14 mouse cellular contexts compared by ENCODE assay signal in the genomic region with DNA sequence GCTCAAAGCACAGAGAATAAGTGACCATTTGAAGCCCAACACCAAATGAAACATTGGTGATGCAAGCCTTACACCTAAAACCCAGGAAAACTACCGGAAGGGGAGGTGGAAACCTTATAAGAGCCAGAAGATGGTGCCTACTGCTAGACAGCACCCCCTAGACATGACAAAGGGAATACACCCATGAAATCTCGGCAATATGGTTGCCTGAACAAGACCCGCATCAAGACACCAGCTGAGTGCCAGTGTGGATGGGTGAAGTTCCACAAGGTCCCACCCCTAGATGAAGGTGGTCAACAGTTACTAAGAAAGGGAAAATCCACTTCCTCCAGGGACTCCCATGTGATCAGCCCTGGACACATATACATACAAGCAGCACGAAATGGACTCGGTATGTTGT.
DNase-seq lines count a peak whose midpoint lies in the region; ATAC-seq and TF ChIP-seq lines count a peak whose summit lies in the region.
"Had no signal": no experiment of that assay in that cellular context is flagged by ENCODE, and none has a peak within 500 bp of the region (broad histone marks: within the 10 kb centered on the region; RNA-seq: fewer than 3 reads in every experiment).

No protein-coding gene starts in this region.

- H3K4me2 ChIP-seq in hindbrain, postnatal 0 days (ENCODE audit: low read depth, low read length) = no peak overlapping the region
- H3K4me2 ChIP-seq in hindbrain, embryonic 14.5 days (replicated peaks) = no peak overlapping the region
- no peak overlapping the region for H3K4me2 ChIP-seq in midbrain, embryonic 12.5 days (replicated peaks)
- H3K4me2 ChIP-seq: heart, embryonic 12.5 days; liver, embryonic 11.5 days had no signal

- no peak for ATAC-seq in hindbrain, postnatal 0 days
- ATAC-seq in hindbrain, embryonic 14.5 days (ENCODE audit: low FRiP score) = no peak
- peak; percentile 56; the same call in 1 of the 2 replicates for ATAC-seq in midbrain, embryonic 12.5 days (ENCODE audit: low FRiP score, low read depth)
- ATAC-seq in megakaryocyte progenitor cell, adult 5-6 weeks (replicated peaks; ENCODE audit: poor library complexity) = peak; percentile 45; the same call in 1 of the 2 replicates
- no peak for ATAC-seq in frontal cortex, adult (ENCODE audit: low TSS enrichment)
- no peak for ATAC-seq in monocyte, adult 5-6 weeks (replicated peaks; ENCODE audit: insufficient number of reproducible peaks, low FRiP score, low TSS enrichment, poor library complexity, severe bottlenecking)
- ATAC-seq: forebrain, embryonic 16.5 days had no signal

- no peak overlapping the region for H3K27ac ChIP-seq in hindbrain, postnatal 0 days
- no peak overlapping the region for H3K27ac ChIP-seq in hindbrain, embryonic 14.5 days
- H3K27ac ChIP-seq in midbrain, embryonic 12.5 days (replicated peaks) = no peak overlapping the region
- H3K27ac ChIP-seq in midbrain, embryonic 10.5 days (replicated peaks) = no peak overlapping the region
- no peak overlapping the region for H3K27ac ChIP-seq in MEL (ENCODE audit: control insufficient read depth, low read depth, low read length)
- H3K27ac ChIP-seq: kidney, postnatal 0 days had no signal

- no peaks in the 10 kb centered on the region for H3K27me3 ChIP-seq in hindbrain, postnatal 0 days (ENCODE audit: insufficient read depth, low read length)
- no peaks in the 10 kb centered on the region for H3K27me3 ChIP-seq in hindbrain, embryonic 14.5 days (ENCODE audit: control insufficient read depth, insufficient read depth, low read length)
- H3K27me3 ChIP-seq in midbrain, embryonic 12.5 days = no peaks in the 10 kb centered on the region
- no peaks in the 10 kb centered on the region for H3K27me3 ChIP-seq in midbrain, embryonic 10.5 days (ENCODE audit: low read depth, poor library complexity, severe bottlenecking)
- no peaks in the 10 kb centered on the region for H3K27me3 ChIP-seq in MEL (ENCODE audit: control insufficient read depth in 1 of 2, insufficient read depth in 2 of 2, low read length in 2 of 2)
- H3K27me3 ChIP-seq: CH12.LX; heart, embryonic 12.5 days had no signal

- no peak overlapping the region for H3K9ac ChIP-seq in hindbrain, postnatal 0 days (replicated peaks; ENCODE audit: low read length)
- no peak overlapping the region for H3K9ac ChIP-seq in hindbrain, embryonic 14.5 days
- H3K9ac ChIP-seq in midbrain, embryonic 12.5 days (replicated peaks) = no peak overlapping the region
- no peak overlapping the region for H3K9ac ChIP-seq in MEL (ENCODE audit: control insufficient read depth, low read depth, low read length, poor library complexity, severe bottlenecking)
- H3K9ac ChIP-seq: heart, embryonic 12.5 days had no signal

- peak; percentile 10 for DNase-seq in hindbrain, postnatal 0 days (ENCODE audit: low spot score)
- DNase-seq in hindbrain, embryonic 14.5 days (ENCODE audit: low spot score) = no peak
- no peak for DNase-seq in midbrain, embryonic 10.5 days (ENCODE audit: low spot score)
- DNase-seq in MEL (ENCODE audit: low read depth, low spot score) = peak; percentile 24
- DNase-seq: cerebellum, adult 2 months had no signal

- no peak; the same call in 1 of the 2 replicates for TF ChIP-seq RAD21 in MEL (IDR thresholded peaks at IDR 0.05; ENCODE audit: low read depth, low read length)

- no peak for TF ChIP-seq EP300 in MEL (IDR thresholded peaks at IDR 0.05; ENCODE audit: low read depth in 1 of 2, low read length in 2 of 2)

- 90% methylated on average over 5 of the region's 5 CpGs for WGBS in hindbrain, postnatal 0 days
- WGBS in hindbrain, embryonic 14.5 days = 92% methylated on average over 5 of the region's 5 CpGs
- 91% methylated on average over 5 of the region's 5 CpGs for WGBS in midbrain, embryonic 12.5 days
- 91% methylated on average over 5 of the region's 5 CpGs for WGBS in midbrain, embryonic 10.5 days

- 0 out of 2 replicates have a peak, but pooled peaks have one; percentile 31 for TF ChIP-seq CTCF in hindbrain, postnatal 0 days (IDR thresholded peaks at IDR 0.05; ENCODE audit: low read depth)
- peak in 1 of 3 experiments; percentile 19; a peak in 1 of 6 replicates for TF ChIP-seq CTCF in MEL (IDR thresholded peaks at IDR 0.05 in 2 of 3, conservative IDR thresholded peaks at IDR 0.05 in 1 of 3; ENCODE audit: control insufficient read depth in 1 of 3, insufficient read depth in 1 of 3, low read depth in 2 of 3, low read length in 3 of 3, poor library complexity in 1 of 3, severe bottlenecking in 1 of 3)

- H3K36me3 ChIP-seq in hindbrain, postnatal 0 days (ENCODE audit: insufficient read depth, low read length) = peaks cover 21% of the 10 kb centered on the region; the same call in 1 of the 2 replicates
- peaks cover 58% of the 10 kb centered on the region for H3K36me3 ChIP-seq in hindbrain, embryonic 14.5 days (replicated peaks; ENCODE audit: control insufficient read depth, insufficient read depth)
- H3K36me3 ChIP-seq in midbrain, embryonic 12.5 days = peaks cover 30% of the 10 kb centered on the region
- H3K36me3 ChIP-seq in midbrain, embryonic 10.5 days = peaks cover 61% of the 10 kb centered on the region
- H3K36me3 ChIP-seq in MEL (ENCODE audit: control insufficient read depth in 1 of 2, insufficient read depth in 2 of 2, low read length in 2 of 2) = no peaks in the 10 kb centered on the region; a peak in 1 of 4 replicates

- H3K4me1 ChIP-seq in hindbrain, postnatal 0 days (ENCODE audit: insufficient read depth, low read length) = no peaks in the 10 kb centered on the region
- no peaks in the 10 kb centered on the region for H3K4me1 ChIP-seq in hindbrain, embryonic 14.5 days (replicated peaks; ENCODE audit: control insufficient read depth, insufficient read depth, low read length)
- no peaks in the 10 kb centered on the region for H3K4me1 ChIP-seq in midbrain, embryonic 12.5 days
- no peaks in the 10 kb centered on the region for H3K4me1 ChIP-seq in midbrain, embryonic 10.5 days
- no peaks in the 10 kb centered on the region for H3K4me1 ChIP-seq in MEL (ENCODE audit: control insufficient read depth in 1 of 2, insufficient read depth in 2 of 2, low read length in 2 of 2)
- H3K4me1 ChIP-seq: heart, embryonic 12.5 days had no signal

- H3K79me2 ChIP-seq in MEL (ENCODE audit: control insufficient read depth, insufficient read depth, low read length, poor library complexity) = no peaks in the 10 kb centered on the region

- no peaks in the 10 kb centered on the region for H3K9me3 ChIP-seq in hindbrain, postnatal 0 days (ENCODE audit: low read length)
- H3K9me3 ChIP-seq in hindbrain, embryonic 14.5 days (ENCODE audit: control insufficient read depth, low read length) = no peaks in the 10 kb centered on the region
- H3K9me3 ChIP-seq in midbrain, embryonic 12.5 days = no peaks in the 10 kb centered on the region
- no peaks in the 10 kb centered on the region for H3K9me3 ChIP-seq in midbrain, embryonic 10.5 days (replicated peaks)
- no peaks in the 10 kb centered on the region for H3K9me3 ChIP-seq in MEL (replicated peaks; ENCODE audit: insufficient read depth, low read length)
- H3K9me3 ChIP-seq: heart, embryonic 12.5 days had no signal

- H3K4me3 ChIP-seq in hindbrain, postnatal 0 days (ENCODE audit: low read length) = no peak overlapping the region
- H3K4me3 ChIP-seq in hindbrain, embryonic 14.5 days (replicated peaks; ENCODE audit: low read length) = no peak overlapping the region
- H3K4me3 ChIP-seq in midbrain, embryonic 12.5 days = no peak overlapping the region
- no peak overlapping the region for H3K4me3 ChIP-seq in midbrain, embryonic 10.5 days
- no peak overlapping the region for H3K4me3 ChIP-seq in MEL (ENCODE audit: control insufficient read depth in 1 of 2, insufficient read depth in 1 of 2, low read depth in 2 of 2, low read length in 2 of 2)
- H3K4me3 ChIP-seq: heart, embryonic 12.5 days had no signal

- no peak for TF ChIP-seq POLR2A in MEL (IDR thresholded peaks at IDR 0.05; ENCODE audit: control insufficient read depth in 1 of 2, insufficient read depth in 1 of 2, low read depth in 1 of 2, low read length in 2 of 2, poor library complexity in 1 of 2)

TF ChIP-seq in MEL, 35 proteins besides CTCF, POLR2A, EP300 and RAD21:
- TF ChIP-seq POLR2AphosphoS2 (IDR thresholded peaks at IDR 0.05; ENCODE audit: low read length) (no peak), ZKSCAN1 (IDR thresholded peaks at IDR 0.05; ENCODE audit: low read depth, low read length) (no peak), MYC (IDR thresholded peaks at IDR 0.05; ENCODE audit: low read depth, low read length) (no peak), SMC3 (IDR thresholded peaks at IDR 0.05; ENCODE audit: low read depth, low read length) (no peak), ETS1 (IDR thresholded peaks at IDR 0.05; ENCODE audit: low read depth, low read length) (no peak), MXI1 (IDR thresholded peaks at IDR 0.05; ENCODE audit: low read depth, low read length) (no peak), ZC3H11A (IDR thresholded peaks at IDR 0.05; ENCODE audit: low read depth, low read length) (no peak)

Comparison
In these comparisons a context has a peak if more than half of its experiments do, and no peak if none do; other contexts are left out.
1. DNase-seq: peak in hindbrain, postnatal 0 days (single experiment) and MEL (single experiment); none in hindbrain, embryonic 14.5 days (single experiment) and midbrain, embryonic 10.5 days (single experiment).
2. ATAC-seq: peak in midbrain, embryonic 12.5 days (single experiment) and megakaryocyte progenitor cell, adult 5-6 weeks (single experiment); none in hindbrain, postnatal 0 days (single experiment), hindbrain, embryonic 14.5 days (single experiment), frontal cortex, adult (single experiment) and monocyte, adult 5-6 weeks (single experiment).